Mouse (Mus musculus): ENCODE measurements around the gene Card10. TPM values are rescaled to one million over a fixed set of nuclear protein-coding genes. Genes with fewer than 3 reads are reported as not detected.

Gene Card10
- polyA plus RNA-seq, 3 experiments from 2014 or later: 0.15 to 0.26 (median 0.19) TPM

- ATAC-seq: peak; percentile 71
These were observed 686 bp downstream of the Card10 start for GRCm38 (mm10) chr15:78801971-78802741.

- ATAC-seq: no peak
These were observed 1.3 kb downstream of the Card10 start for GRCm38 (mm10) chr15:78801571-78801970.

GRCm38 (mm10) chr15:78799029-78799428 lies 3.8 kb downstream of the Card10 start:
- no peak for ATAC-seq

GRCm38 (mm10) chr15:78797060-78797329 lies 5.8 kb downstream of the Card10 start:
- no peak for ATAC-seq

- no peak for ATAC-seq
These were observed 6.4 kb downstream of the Card10 start for GRCm38 (mm10) chr15:78796196-78797059.

GRCm38 (mm10) chr15:78790990-78791389 lies 11.9 kb downstream of the Card10 start:
- ATAC-seq: no peak

GRCm38 (mm10) chr15:78790451-78790850 lies 12.4 kb downstream of the Card10 start:
- no peak for ATAC-seq

GRCm38 (mm10) chr15:78789721-78790323 lies 13.0 kb downstream of the Card10 start:
- no peak for ATAC-seq

- no peak for ATAC-seq
These were observed 14.8 kb downstream of the Card10 start for GRCm38 (mm10) chr15:78788042-78788441.

GRCm38 (mm10) chr15:78787287-78787856 lies 15.5 kb downstream of the Card10 start:
- no peak for ATAC-seq

- no peak for ATAC-seq
These were observed 16.4 kb downstream of the Card10 start for GRCm38 (mm10) chr15:78786411-78786818.

GRCm38 (mm10) chr15:78785961-78786360 lies 16.9 kb downstream of the Card10 start:
- ATAC-seq: no peak

- ATAC-seq: no peak
These were observed 17.6 kb downstream of the Card10 start for GRCm38 (mm10) chr15:78785258-78785657.

GRCm38 (mm10) chr15:78784520-78784919 lies 18.3 kb downstream of the Card10 start:
- no peak for ATAC-seq

- no peak for ATAC-seq
These were observed 20.3 kb downstream of the Card10 start for GRCm38 (mm10) chr15:78782348-78783103.

GRCm38 (mm10) chr15:78780908-78781307 lies 21.9 kb downstream of the Card10 start:
- ATAC-seq: no peak

GRCm38 (mm10) chr15:78780359-78780758 lies 22.5 kb downstream of the Card10 start:
- ATAC-seq: no peak

- ATAC-seq: no peak
These were observed 23.2 kb downstream of the Card10 start for GRCm38 (mm10) chr15:78779690-78780089.

GRCm38 (mm10) chr15:78779253-78779652 lies 23.6 kb downstream of the Card10 start:
- ATAC-seq: no peak

GRCm38 (mm10) chr15:78778077-78778870 lies 24.6 kb downstream of the Card10 start:
- peak; percentile 65 for ATAC-seq

- ATAC-seq: peak; percentile 84
These were observed 29.5 kb downstream of the Card10 start, which contains the start of gene Mfng for GRCm38 (mm10) chr15:78773290-78773729. Gene Mfng, minus strand, starts transcription at chr15:78773475.

Measured in inflammation-experienced regulatory T-cells, adult 6 months (primary cell).